Mouse (Mus musculus) left cerebral cortex, postnatal 25 days (tissue): ENCODE data around the gene Fam78b. TPM values are rescaled to one million over a fixed set of nuclear protein-coding genes. Genes with fewer than 3 reads are reported as not detected.

Source experiments
- DNase-seq, 2 experiments: peaks; one replicate each; pipeline ENCODE4 v3.0.0; 2022; ENCODE audit warnings: low spot score in 2 of 2, mixed read lengths in 1 of 2
- intact Hi-C: fragments of 180-260 bp; cut with DNase I; formaldehyde crosslinking; loops from one replicate; pipeline ENCODE4 v1.15.1; 2025
- total RNA-seq, 2 experiments: library from RNA; stranded (reverse); gene quantifications; 2 replicates each; pipeline ENCODE4 v1.2.3; 2021

Gene Fam78b
- total RNA-seq, 2 experiments from 2014 or later: 36.7 to 36.9 TPM

DNA sequence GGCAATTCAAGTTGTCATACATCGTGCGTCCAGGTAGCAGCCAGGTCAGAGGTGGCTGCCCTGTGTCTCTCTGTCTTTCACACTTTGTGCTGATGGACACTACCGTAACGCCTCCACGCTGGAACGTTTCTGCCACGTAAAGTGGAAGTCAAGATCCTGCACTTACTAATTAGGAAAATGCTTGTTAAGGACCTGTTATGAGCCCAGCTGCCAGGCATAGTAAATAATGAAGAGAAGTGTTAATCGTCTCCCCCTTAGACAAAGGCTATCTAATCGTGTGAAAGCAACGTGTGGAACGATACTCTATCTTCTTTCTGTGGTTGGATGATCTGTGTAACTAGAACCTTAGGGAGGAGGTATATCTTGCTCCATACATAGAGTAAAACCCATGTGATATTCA is 22.6 kb downstream of the Fam78b start:
- DNase-seq: no peak

DNA sequence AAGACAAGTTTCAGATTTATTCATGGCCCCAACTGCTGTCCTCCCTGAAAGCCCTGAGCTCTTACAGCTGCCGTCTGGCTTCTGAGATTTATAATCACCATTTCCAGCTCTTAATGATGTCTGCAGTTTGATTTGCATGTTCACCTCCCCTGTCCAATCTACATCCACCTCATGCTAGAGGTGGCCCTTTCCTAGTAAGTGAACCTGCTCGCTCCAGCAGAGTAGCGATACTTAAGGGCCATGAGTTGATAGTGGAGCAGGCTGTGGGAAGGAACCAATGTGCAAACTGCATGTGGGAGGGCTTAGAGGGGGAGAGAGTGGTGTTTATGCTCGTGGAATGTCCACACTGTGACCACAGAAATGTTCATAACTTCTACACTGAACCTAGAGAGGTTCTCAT is 23.7 kb downstream of the Fam78b start:
- intact Hi-C loops: no loop called here
- DNase-seq: no peak

More for the DNA sequence above, 22.6 kb downstream of the Fam78b start:
- intact Hi-C loops: no loop called here

DNA sequence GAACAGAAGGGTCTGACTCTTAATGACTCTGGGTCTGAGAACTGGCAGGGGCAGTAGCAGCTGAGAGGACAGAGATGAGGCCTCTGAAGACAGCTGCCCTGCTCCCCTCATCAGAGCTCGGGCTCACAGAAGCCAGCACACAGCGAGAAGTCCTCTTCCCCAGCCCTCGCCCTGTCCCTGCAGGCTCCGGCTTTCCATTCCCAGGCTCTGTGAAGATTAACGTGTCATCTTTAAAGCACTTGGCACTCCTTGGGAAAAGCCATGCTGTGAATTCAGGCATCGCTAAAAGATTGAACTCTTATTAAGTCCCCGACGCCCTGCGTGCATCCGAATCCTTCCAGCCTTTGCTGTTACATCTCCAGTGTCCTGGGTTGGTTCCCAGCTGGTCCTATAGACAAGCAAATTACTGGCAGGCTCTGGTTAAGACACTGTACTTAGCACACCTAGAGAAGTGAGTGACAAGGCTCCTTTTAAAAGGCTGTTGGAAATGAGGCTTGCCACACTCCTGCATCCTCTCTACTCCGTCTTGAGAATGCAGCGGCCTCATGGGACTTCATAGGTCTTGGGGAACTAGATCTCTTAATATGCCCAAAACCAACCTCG is 30.9 kb downstream of the Fam78b start:
- no peak for DNase-seq
- intact Hi-C loops: no loop called here

DNA sequence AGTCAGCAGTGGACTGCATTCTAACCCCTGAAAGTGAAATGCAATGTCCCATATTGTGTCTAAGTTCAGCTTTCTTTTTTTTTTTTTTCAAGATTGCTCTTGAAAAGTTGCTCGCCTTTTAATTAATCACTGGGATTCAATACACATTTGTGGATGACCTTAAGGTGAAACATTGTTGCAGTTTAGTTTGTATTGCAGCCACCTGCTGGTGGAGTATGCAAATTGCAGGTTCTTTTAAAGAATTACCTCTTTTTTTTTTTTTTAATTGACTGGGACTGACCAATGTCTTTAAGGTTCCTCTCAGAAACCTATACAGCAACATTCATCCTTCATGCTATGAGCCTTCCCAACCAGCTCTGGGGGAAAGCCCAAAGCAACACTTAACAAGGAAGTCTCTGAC is 33.2 kb downstream of the Fam78b start:
- no peak for DNase-seq
- intact Hi-C loops: loop anchor here (1.0 kb wide), 1 partner anchor 252 kb away; no protein-coding TSS in a partner anchor

DNA sequence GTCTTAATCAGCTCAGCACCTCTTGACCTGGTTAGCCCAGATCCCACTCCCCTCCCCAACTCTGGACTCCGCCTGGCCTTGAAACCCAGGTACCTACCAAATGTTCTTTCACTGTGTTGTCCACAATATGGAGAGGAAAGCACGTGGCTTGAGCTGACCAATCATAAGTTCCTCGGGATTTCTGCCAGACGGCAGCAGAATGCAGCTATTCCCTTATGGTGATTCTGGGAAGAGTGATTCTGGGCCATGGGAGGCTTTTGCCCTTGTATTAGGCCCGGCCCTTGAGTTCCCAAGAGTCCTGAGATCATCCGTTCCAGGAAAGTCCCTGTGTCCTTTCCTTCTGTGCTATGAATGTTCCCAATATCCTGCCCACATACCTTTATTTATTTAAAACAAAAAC is 41.3 kb downstream of the Fam78b start:
- intact Hi-C loops: no loop called here
- DNase-seq: no peak

DNA sequence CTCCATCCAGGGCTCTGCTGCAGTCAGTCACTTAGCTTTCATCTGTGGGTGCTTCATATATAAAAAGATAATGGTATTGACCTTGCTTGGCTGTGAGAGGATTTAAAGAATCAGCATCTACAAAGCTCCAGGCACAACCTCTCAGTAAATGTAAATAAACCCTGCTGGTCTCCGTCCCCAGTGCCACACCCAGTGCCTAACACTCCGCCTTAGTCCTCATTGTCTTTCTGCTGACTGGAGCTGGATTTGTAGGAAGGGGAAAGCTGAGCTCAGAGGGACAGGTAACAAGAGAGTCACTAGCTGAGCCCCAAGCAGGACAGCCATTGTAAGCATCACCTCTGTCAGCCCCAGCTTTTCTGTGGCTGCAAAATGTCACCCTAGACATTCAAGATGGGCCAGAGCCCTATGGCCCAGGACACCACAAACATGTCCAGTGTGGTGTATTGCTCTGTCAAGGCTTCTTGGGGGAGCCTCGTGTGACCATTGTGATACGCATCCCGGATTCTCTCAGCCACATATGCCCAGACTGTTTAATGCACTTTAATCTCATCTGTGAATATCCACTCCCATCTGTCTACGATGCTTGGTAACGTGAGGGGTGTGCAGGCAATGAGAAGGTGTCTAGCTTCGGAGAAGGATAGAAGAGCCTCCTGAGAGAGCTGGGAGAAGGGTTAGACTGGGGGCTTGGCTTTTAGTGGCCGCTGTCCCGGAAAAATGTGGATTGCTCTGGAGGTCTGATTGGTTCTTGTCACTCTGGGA is 45.1 kb downstream of the Fam78b start:
- intact Hi-C loops: no loop called here
- no peak for DNase-seq

DNA sequence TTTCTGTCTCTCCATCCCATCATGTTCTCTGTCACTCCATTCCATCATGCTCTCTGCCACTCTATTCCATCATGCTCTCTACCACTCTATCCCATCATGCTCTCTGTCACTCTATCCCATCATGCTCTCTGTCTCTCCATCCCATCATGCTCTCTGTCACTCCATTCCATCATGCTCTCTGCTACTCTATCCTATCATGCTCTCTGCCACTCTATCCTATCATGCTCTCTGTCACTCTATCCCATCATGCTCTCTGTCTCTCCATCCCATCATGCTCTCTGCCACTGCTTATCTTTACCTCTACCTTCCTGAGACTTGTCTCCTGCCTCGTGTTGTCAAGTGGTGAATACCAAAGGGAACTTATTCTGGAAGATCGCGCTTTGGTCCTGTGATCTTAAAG is 49.6 kb downstream of the Fam78b start:
- intact Hi-C loops: loop anchor here (5.0 kb wide), 1 partner anchor 49 kb away; the partner anchor contains the start of gene Fam78b
- no peak for DNase-seq

DNA sequence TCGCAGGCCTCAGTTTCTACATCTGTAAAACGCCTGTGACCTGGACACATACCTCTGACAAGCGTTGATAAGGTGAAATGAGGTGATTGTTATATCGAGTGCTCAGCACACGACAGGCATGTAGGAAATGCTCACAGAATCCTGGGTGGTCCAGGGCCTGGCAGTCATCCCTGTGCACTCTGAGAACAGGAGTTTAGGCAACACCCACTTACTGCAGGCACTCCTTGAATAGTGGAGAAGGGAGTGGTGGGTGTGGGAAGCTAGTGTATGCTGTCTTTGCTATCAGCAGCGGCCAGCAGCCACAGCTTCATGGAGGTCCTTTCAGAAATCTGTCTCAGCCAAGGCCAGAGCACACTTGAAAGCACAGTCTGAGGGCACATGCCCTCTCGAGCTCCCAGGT is 52.8 kb downstream of the Fam78b start:
- DNase-seq: peak in 1 of 2 experiments; percentile 50
- intact Hi-C loops: loop anchor here (5.0 kb wide), 1 partner anchor 52 kb away; the partner anchor contains the start of gene Fam78b

DNA sequence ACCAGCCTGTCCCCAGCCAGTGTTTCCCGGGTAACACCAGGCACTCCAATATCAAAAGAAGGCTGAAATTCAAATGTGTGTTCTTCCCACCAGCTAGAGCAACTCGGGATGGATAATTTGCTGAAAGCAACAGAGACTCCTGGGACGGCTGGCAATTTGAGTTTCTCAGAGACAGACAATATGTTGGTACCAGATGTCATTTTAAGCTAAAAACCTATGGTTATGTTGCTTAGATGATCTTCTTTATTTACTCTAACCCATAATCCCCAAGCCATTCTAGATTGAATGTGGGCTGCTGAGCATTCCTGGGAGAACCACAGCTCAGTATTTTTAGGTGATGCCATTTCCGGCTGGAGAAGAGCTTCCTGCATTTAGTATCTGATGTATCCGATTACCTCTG is 56.3 kb downstream of the Fam78b start:
- DNase-seq: peak in 1 of 2 experiments; percentile 67
- intact Hi-C loops: no loop called here

DNA sequence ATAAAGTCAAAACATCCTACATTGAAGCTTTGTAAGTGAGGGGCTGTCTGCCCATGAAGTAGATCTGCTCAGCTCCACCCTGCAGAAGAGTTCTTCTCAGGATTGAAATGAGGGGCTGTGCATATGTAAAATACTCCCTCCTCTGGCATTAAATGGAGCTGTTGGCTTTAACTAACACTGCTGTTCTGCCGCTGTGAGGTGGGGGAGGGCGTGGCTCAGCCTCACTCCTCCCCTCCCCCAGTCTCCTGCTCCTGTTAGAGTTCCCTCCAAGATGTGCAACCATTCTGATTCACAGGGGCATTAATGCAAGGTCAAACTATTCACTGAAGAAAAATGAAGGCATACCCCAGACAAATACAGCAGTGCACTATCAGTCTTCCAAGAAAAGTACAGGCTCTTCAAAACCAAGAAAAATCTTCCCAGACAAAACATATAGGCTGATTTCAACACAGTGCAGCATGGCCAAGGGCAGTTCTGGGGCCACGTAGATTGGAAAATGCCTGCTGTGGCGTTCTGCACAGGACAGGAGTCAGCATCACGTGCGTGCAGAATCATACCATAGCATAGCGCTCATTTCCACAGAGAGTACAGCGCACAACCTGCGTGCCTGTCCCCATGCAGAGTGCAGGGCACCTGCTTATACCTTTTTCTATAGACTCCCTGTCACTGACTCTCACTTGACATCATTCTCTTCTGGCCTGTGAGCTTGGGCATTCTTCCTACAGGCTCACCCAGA is 58.5 kb downstream of the Fam78b start:
- DNase-seq: no peak
- intact Hi-C loops: no loop called here

DNA sequence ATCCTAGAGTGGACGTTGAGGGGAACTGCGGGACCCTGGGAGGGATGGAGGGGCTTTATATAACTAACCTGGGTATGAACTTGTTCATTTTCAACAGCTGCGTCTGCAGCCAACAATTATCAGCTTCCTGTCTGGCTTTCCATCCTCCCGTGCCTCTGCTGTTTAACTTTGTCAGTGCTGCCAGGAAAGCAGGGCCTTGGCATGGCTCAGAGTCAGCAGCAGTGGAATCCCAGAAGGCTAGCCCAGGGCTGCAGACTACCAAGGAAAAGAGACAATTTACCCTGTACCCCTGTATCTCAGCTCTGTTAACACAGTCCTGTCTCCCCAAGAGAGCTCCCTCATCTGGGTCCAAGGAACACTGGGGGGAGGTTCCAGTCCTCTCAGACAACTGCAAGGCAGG is 62.8 kb downstream of the Fam78b start:
- no peak for DNase-seq
- intact Hi-C loops: no loop called here

DNA sequence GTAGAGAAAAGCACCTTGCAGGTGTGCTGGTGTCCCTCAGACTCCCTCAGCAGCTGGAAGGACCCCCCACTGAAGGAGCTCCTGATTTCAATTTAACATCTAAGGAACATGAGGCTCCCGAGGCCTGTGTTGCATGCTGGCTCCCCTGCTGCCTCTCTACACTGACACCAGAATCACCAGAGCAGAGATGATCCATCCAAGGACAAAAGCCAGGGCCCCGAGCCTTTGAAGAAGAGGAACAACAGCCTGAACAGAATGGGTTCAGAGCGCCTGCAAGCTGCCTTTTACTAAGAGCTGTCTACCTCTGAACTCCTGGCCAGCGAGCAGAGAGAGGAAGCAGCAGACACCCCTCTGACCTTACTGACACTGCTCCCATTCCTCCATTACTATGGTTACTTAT is 64.3 kb downstream of the Fam78b start:
- intact Hi-C loops: no loop called here
- no peak for DNase-seq

DNA sequence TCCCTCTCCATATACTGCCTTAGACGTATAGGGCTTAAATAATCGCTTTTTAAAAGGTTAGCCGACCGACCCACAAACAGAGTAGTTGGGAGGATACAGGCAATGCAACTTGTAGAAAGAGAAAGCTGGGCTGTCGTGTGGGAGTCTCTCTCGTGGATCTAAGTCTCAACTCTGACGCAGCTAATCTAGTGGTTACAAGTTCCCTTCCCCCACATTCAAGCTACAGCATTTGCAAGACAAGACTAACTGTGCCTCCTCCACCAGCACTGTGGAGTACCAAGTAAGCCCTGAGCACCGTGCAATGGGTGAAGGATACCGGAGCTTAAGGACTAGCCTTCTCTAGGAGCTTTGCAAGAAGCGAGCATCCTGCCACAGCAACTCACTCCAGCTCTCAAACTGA is 64.8 kb downstream of the Fam78b start:
- intact Hi-C loops: no loop called here
- DNase-seq: peak in 1 of 2 experiments; percentile 62

DNA sequence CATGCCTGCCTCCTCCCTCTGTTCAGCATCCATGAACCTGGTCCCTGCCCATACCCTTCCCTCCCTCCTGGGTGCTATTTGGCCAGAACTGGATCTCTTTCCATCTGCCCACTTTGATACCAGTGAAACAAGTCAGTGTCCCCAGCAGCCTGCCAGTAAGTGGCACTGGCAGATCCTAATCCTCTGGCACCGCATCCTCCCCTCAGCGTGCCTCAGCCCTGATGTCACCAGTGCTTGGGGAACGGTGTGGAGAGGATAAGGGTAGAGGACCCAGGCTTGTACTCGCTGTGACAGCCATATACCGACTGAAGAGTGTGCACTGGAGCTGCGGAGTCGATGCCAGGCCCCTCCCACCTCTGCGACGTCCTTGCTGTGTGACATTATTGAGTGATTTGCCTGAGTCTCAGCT is 65.7 kb downstream of the Fam78b start:
- intact Hi-C loops: no loop called here

DNA sequence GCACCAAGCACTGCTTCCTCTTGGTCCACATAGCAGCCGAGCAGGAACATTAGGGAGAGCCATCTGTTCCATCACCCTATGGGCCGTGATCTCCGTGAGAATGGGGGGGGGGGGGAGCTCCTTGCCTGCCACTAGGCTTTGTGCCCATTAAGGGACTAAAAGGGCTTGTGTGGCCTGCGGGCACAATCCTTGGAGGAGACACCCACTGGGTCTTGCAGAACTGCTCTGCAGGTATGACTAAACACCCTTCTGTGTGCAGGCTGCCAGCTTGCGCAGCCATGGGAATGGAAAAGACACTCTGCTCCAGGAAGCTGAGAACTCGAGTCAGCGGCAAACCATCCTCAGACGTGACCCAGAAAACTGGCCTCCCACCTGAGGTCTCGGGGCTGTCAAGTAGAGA is 68.5 kb downstream of the Fam78b start:
- intact Hi-C loops: no loop called here
- peak in 1 of 2 experiments; percentile 55 for DNase-seq

More for the DNA sequence above, 65.7 kb downstream of the Fam78b start:
- no peak for DNase-seq

DNA sequence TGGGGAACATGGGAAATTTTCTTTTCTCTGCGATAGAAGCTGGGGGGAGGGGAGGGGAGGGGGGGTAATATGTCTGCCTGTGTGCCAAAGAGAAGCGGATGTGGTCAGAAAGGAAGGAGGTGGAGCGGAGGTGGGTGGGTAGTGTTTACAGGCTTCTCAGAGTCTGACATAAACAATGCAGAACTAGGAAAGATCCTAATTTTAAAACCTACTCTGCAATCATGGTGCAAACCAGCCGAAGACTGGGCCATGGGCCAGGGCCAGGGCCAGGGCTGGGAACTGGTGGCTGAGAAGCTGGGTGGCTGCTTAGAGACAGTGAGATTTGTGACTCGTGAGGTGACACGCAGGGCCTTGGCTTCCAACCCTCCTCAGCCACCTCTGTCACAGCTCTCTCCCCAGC is 69.1 kb downstream of the Fam78b start:
- intact Hi-C loops: no loop called here
- no peak for DNase-seq

DNA sequence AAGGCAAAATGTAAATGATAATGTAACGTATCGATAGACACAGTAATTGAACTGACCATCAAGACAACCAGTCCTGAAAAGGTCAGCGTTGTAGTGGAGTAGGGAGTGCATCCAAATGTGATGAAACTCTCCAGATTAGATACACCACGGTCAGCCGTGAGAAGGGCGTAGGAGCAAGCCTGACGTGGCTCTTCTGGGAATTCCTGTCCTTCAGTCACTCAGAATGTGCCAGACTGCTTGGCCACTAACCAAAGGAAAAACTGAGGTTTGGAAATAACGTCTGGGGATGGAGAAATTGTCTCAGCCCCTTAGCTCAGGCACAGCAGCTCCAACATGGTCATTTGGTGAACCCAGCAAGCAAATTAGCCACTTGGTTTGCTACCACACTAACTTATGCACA is 74.5 kb downstream of the Fam78b start:
- no peak for DNase-seq
- intact Hi-C loops: no loop called here

DNA sequence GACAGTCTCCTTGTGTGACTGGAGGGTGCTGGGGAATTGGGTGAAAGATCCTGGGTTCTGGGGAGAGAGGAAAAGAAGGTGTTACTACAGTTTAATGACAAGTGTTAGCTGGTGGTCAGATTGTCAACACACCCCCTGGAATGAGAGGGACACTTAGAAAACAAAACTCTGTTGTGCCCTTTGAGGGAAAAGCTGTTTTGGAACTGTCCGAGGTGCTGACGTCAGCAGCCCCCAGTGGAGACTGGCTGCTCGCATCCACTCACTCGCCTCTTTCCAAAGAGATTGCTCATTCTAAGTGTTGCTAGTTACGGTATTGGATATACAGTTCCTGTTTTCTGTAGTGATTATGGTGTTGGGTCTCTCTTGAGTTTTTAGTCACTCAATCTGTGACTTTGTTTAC is 78.3 kb downstream of the Fam78b start:
- DNase-seq: no peak
- intact Hi-C loops: no loop called here

DNA sequence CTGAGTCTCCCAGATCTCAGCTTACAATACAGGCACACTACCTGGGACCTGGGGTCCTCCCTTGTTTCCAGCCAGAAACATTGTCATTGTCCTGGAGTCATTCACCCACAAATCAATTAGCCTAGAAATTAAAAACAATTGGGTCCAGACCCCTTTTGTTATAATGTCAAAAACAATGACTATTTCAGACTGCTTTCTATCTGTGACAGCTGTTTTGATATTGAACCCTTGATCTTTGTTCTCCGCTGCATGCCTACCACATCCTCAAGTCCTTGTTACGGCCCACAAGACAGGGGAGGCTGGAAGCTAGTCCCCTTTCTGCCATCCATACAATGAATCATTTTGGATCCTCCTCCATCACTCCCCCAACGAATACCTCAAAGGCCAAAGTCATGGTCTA is 80.7 kb downstream of the Fam78b start:
- intact Hi-C loops: loop anchor here (5.0 kb wide), 2 partner anchors 80 to 290 kb away; partner anchors contain the start of gene Fam78b
- DNase-seq: no peak

DNA sequence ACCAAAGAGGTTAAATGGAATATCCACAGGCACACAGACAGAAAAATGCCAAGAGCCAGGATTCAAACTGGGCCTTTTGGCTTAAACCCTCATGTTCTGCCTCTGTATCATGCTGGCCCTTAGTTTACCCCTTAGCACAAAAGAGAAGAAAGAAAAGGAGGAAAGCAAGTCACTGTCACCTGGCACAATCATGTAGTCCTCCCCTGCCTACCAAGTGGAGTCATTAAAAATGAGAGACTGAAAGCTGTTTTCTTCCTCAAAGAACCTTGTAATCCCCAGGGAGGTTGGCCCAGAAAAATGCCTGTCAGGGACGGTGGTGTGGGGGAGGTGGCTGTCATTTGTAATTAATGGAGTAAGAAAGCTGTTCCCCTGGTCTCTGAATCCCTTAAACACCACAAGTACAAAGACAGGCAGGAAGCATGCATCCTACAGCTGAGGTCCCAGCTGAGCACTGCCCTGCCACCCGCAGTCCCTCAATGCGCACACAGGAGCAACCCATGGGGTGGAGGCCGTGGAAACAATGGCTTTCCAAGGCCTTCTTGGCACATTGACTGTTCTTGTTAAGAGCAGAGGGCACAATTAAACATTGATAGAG is 81.4 kb downstream of the Fam78b start:
- intact Hi-C loops: loop anchor here (5.0 kb wide), 2 partner anchors 80 to 290 kb away; partner anchors contain the start of gene Fam78b
- DNase-seq: no peak
